Mouse (Mus musculus) embryonic facial prominence, embryonic 12.5 days (tissue): ENCODE measurements at regions not wholly inside any gene's neighbourhood (a gene's known extent, or its start where the extent isn't known, plus 50 kb on each side); places are given as distances from the start of the nearest gene placed in this dataset.

Source experiments
- ATAC-seq: fragments of 200-750 bp; cut with Nextera tagmentation; 2 replicates; pipeline ENCODE4 v1.8.0; 2017; ENCODE audit not compliant: insufficient number of reproducible peaks, insufficient read depth, low FRiP score, low TSS enrichment
- H3K27ac ChIP-seq: fragments of 300-500 bp; sonication (generic); 2 replicates; pipeline ENCODE4 v1.5.1; 2016; ENCODE audit warnings: mild to moderate bottlenecking
- H3K27me3 ChIP-seq: fragments of 300-500 bp; sonication (generic); 2 replicates; pipeline ENCODE4 v1.6.1; 2016; ENCODE audit warnings: mild to moderate bottlenecking, moderate library complexity
- H3K36me3 ChIP-seq: fragments of 300-500 bp; sonication (generic); 2 replicates; pipeline ENCODE4 v1.6.1; 2016; ENCODE audit warnings: mild to moderate bottlenecking
- H3K4me1 ChIP-seq: fragments of 300-500 bp; sonication (generic); 2 replicates; pipeline ENCODE4 v1.6.1; 2016
- H3K4me2 ChIP-seq: fragments of 300-500 bp; sonication (generic); replicated peaks from 2 replicates; pipeline ENCODE4 v1.6.1; 2016; ENCODE audit warnings: mild to moderate bottlenecking, moderate library complexity
- H3K4me3 ChIP-seq: fragments of 300-500 bp; sonication (generic); 2 replicates; pipeline ENCODE4 v1.5.1; 2016; ENCODE audit warnings: mild to moderate bottlenecking
- H3K9ac ChIP-seq: fragments of 300-500 bp; sonication (generic); 2 replicates; pipeline ENCODE4 v1.6.1; 2016; ENCODE audit warnings: mild to moderate bottlenecking, moderate library complexity
- H3K9me3 ChIP-seq: fragments of 300-500 bp; sonication (generic); 2 replicates; pipeline ENCODE4 v1.6.1; 2016; ENCODE audit warnings: mild to moderate bottlenecking, moderate library complexity
- WGBS: fragments of 180-500 bp; shearing (Covaris S2); methylation state at CpG from one replicate; pipeline ENCODE4 v1.1.7; 2016; 5-methylcytosine and 5-hydroxymethylcytosine counted together

GRCm38 (mm10) chr13:28658652-28659051, 294.9 kb downstream of the Sox4 start:
- Histone ChIP-seq H3K9ac (no peak overlapping the region), H3K27ac (peak overlapping the region; percentile 50; the same call in 1 of the 2 replicates), H3K36me3 (peaks cover 6% of the 10 kb centered on the region; the same call in 1 of the 2 replicates), H3K27me3 (no peaks in the 10 kb centered on the region), H3K4me2 (no peak overlapping the region), H3K9me3 (no peaks in the 10 kb centered on the region), H3K4me3 (no peak overlapping the region), H3K4me1 (peaks cover 20% of the 10 kb centered on the region; the same call in 1 of the 2 replicates)
- 0 out of 2 replicates have a peak, but pooled peaks have one; percentile 77 for ATAC-seq
- 50% methylated on average over 5 of the region's 5 CpGs for WGBS

- Histone ChIP-seq H3K4me3 (no peak overlapping the region), H3K36me3 (no peaks in the 10 kb centered on the region), H3K4me2 (no peak overlapping the region), H3K9me3 (no peaks in the 10 kb centered on the region), H3K4me1 (peaks cover 25% of the 10 kb centered on the region; the same call in 1 of the 2 replicates), H3K27me3 (no peaks in the 10 kb centered on the region), H3K27ac (no peak overlapping the region), H3K9ac (no peak overlapping the region)
- ATAC-seq, result no peak
These were observed 298.6 kb downstream of the Sox4 start for GRCm38 (mm10) chr13:28654883-28655282.

GRCm38 (mm10) chr13:28653362-28653761, 300.2 kb downstream of the Sox4 start:
- H3K27ac ChIP-seq, result no peak overlapping the region
- H3K27me3 ChIP-seq, result no peaks in the 10 kb centered on the region
- 0 out of 2 replicates have a peak, but pooled peaks cover 4% of the 10 kb centered on the region for H3K36me3 ChIP-seq
- H3K4me3 ChIP-seq, result no peak overlapping the region
- no peak overlapping the region for H3K9ac ChIP-seq
- WGBS, result 82% methylated on average over 4 of the region's 4 CpGs
- no peaks in the 10 kb centered on the region for H3K9me3 ChIP-seq
- no peak overlapping the region for H3K4me2 ChIP-seq
- H3K4me1 ChIP-seq, result peaks cover 17% of the 10 kb centered on the region; the same call in 1 of the 2 replicates
- ATAC-seq, result no peak

GRCm38 (mm10) chr13:28651810-28652209, 301.7 kb downstream of the Sox4 start:
- 0 out of 2 replicates have a peak, but pooled peaks cover 4% of the 10 kb centered on the region for H3K36me3 ChIP-seq
- H3K27me3 ChIP-seq, result no peaks in the 10 kb centered on the region
- no peak overlapping the region for H3K9ac ChIP-seq
- H3K4me3 ChIP-seq, result no peak overlapping the region
- H3K4me2 ChIP-seq, result no peak overlapping the region
- ATAC-seq, result no peak
- peaks cover 14% of the 10 kb centered on the region; the same call in 1 of the 2 replicates for H3K4me1 ChIP-seq
- WGBS, result 72% methylated on average over 2 of the region's 2 CpGs
- no peak overlapping the region for H3K27ac ChIP-seq
- no peaks in the 10 kb centered on the region for H3K9me3 ChIP-seq

- Histone ChIP-seq H3K4me2 (no peak overlapping the region), H3K4me1 (peaks cover 15% of the 10 kb centered on the region), H3K27me3 (no peaks in the 10 kb centered on the region), H3K9ac (no peak overlapping the region), H3K4me3 (no peak overlapping the region), H3K27ac (no peak overlapping the region), H3K9me3 (no peaks in the 10 kb centered on the region), H3K36me3 (peaks cover 8% of the 10 kb centered on the region; the same call in 1 of the 2 replicates)
- 85% methylated on average over 4 of the region's 4 CpGs for WGBS
- ATAC-seq, result no peak
These were observed 307.6 kb downstream of the Sox4 start for GRCm38 (mm10) chr13:28645881-28646280.

GRCm38 (mm10) chr13:28644846-28645574, 308.5 kb downstream of the Sox4 start:
- Histone ChIP-seq H3K4me1 (peaks cover 15% of the 10 kb centered on the region), H3K4me3 (no peak overlapping the region), H3K36me3 (peaks cover 8% of the 10 kb centered on the region; the same call in 1 of the 2 replicates), H3K9ac (no peak overlapping the region), H3K27ac (peak overlapping the region; percentile 54; the same call in 1 of the 2 replicates), H3K27me3 (no peaks in the 10 kb centered on the region), H3K4me2 (no peak overlapping the region), H3K9me3 (no peaks in the 10 kb centered on the region)
- no peak for ATAC-seq
- WGBS, result 35% methylated on average over 3 of the region's 3 CpGs

- peaks cover 3% of the 10 kb centered on the region; the same call in 1 of the 2 replicates for H3K36me3 ChIP-seq
- WGBS, result 44% methylated on average over 1 of the region's 1 CpGs
- H3K27me3 ChIP-seq, result no peaks in the 10 kb centered on the region
- H3K4me2 ChIP-seq, result no peak overlapping the region
- H3K4me1 ChIP-seq, result peaks cover 20% of the 10 kb centered on the region
- no peak for ATAC-seq
- H3K9me3 ChIP-seq, result no peaks in the 10 kb centered on the region
- no peak overlapping the region for H3K9ac ChIP-seq
- no peak overlapping the region for H3K27ac ChIP-seq
- H3K4me3 ChIP-seq, result no peak overlapping the region
These were observed 312.7 kb downstream of the Sox4 start for GRCm38 (mm10) chr13:28640826-28641225.

GRCm38 (mm10) chr13:28635230-28635950, 318.1 kb downstream of the Sox4 start:
- Histone ChIP-seq H3K4me2 (no peak overlapping the region), H3K27ac (peak overlapping the region; percentile 69), H3K9me3 (no peaks in the 10 kb centered on the region), H3K4me3 (no peak overlapping the region), H3K9ac (no peak overlapping the region), H3K36me3 (peaks cover 8% of the 10 kb centered on the region; the same call in 1 of the 2 replicates), H3K4me1 (peaks cover 36% of the 10 kb centered on the region), H3K27me3 (no peaks in the 10 kb centered on the region)
- 38% methylated on average over 3 of the region's 3 CpGs for WGBS
- ATAC-seq, result no peak

- Histone ChIP-seq H3K4me3 (no peak overlapping the region), H3K27me3 (no peaks in the 10 kb centered on the region), H3K4me2 (no peak overlapping the region), H3K9me3 (no peaks in the 10 kb centered on the region), H3K9ac (no peak overlapping the region), H3K4me1 (peaks cover 54% of the 10 kb centered on the region), H3K36me3 (peaks cover 8% of the 10 kb centered on the region; the same call in 1 of the 2 replicates), H3K27ac (peak overlapping the region; percentile 86)
- 23% methylated on average over 5 of the region's 5 CpGs for WGBS
- no peak for ATAC-seq
These were observed 319.9 kb downstream of the Sox4 start for GRCm38 (mm10) chr13:28633541-28634041.

- no peaks in the 10 kb centered on the region for H3K27me3 ChIP-seq
- peak overlapping the region; percentile 19; the same call in 1 of the 2 replicates for H3K4me2 ChIP-seq
- no peak overlapping the region for H3K9ac ChIP-seq
- peaks cover 8% of the 10 kb centered on the region; the same call in 1 of the 2 replicates for H3K36me3 ChIP-seq
- peaks cover 40% of the 10 kb centered on the region for H3K4me1 ChIP-seq
- H3K27ac ChIP-seq, result peak overlapping the region; percentile 89
- 9% methylated on average over 9 of the region's 9 CpGs for WGBS
- H3K4me3 ChIP-seq, result no peak overlapping the region
- H3K9me3 ChIP-seq, result no peaks in the 10 kb centered on the region
- peak; percentile 81 for ATAC-seq
These were observed 323.8 kb downstream of the Sox4 start for GRCm38 (mm10) chr13:28629431-28630331.

- Histone ChIP-seq H3K4me2 (no peak overlapping the region), H3K4me1 (peaks cover 37% of the 10 kb centered on the region), H3K27ac (peak overlapping the region; percentile 89), H3K4me3 (no peak overlapping the region), H3K9ac (no peak overlapping the region), H3K27me3 (no peaks in the 10 kb centered on the region), H3K36me3 (peaks cover 8% of the 10 kb centered on the region; the same call in 1 of the 2 replicates), H3K9me3 (no peaks in the 10 kb centered on the region)
- ATAC-seq, result no peak
- 16% methylated on average over 8 of the region's 8 CpGs for WGBS
These were observed 324.8 kb downstream of the Sox4 start for GRCm38 (mm10) chr13:28628751-28629150.
